Mouse (Mus musculus) CD4-positive, CD25-positive, alpha-beta regulatory T cell, adult 4 months (primary cell): Measurements from ENCODE around the gene Ina. TPM values are rescaled to one million over a fixed set of nuclear protein-coding genes. Genes with fewer than 3 reads are reported as not detected.
A peak's percentile ranks its signal among the peaks of the same experiment; 100 is the strongest.

Experiments used
- ATAC-seq: one replicate; pipeline ENCODE4 v1.8.0; 2017
- polyA plus RNA-seq, 2 experiments: library from polyadenylated mRNA; unstranded; fragments of 100-300 nt; shearing (Covaris generic); gene quantifications; one replicate each; pipeline ENCODE4 v1.2.1; 2017

Gene Ina
- polyA plus RNA-seq, 2 experiments from 2014 or later: not detected

DNA sequence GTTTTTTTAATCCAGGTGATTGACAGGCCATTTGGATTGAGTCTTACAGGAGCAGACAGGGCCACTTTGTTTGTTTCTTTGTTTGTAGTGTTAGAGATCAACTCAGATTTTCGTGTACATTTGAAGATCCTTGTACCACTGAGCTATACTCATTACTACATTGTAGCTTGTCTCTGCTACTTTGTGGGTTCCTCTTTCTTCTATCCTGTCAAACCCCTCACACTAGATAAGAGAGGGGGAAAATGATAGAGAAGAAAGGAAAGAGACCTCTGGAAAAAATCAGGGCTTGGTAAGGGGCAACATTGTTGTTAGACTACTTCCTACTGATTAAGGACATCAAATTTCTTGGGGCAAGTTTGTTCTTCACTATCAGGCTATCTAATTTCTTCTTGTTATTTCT lies 43.2 kb downstream of the Ina start:
- ATAC-seq: no peak

- ATAC-seq: no peak
Observed at GRCm38 (mm10) chr19:47065860-47066259, 51.4 kb downstream of the Ina start.

- ATAC-seq: peak; percentile 76
Observed at GRCm38 (mm10) chr19:47067096-47067882, 52.8 kb downstream of the Ina start, which contains the start of gene Taf5. Gene Taf5 (plus strand): TSS chr19:47067746.

- ATAC-seq: peak; percentile 92
Observed at GRCm38 (mm10) chr19:47067924-47068611, 53.6 kb downstream of the Ina start.

Other genes with a start within 250 kb of the Ina start
- 10 to 100 TPM; 38.0 to 42.2 TPM for gene Nt5c2, start 455 bp downstream of the Ina start, polyA plus RNA-seq
- gene Pcgf6, start 36.2 kb downstream of the Ina start, polyA plus RNA-seq: 1 to 10 TPM; 7.4 to 8.9 TPM
- gene Taf5, start 53.0 kb downstream of the Ina start, polyA plus RNA-seq: 1 to 10 TPM; 2.0 to 2.8 TPM
- gene Usmg5, start 75.9 kb downstream of the Ina start, polyA plus RNA-seq: 100 to 1,000 TPM; 175 to 307 TPM
- 1 to 10 TPM; 7.9 to 9.4 TPM for gene Pdcd11, start 76.1 kb downstream of the Ina start, polyA plus RNA-seq
- 10 to 100 TPM; 13.0 to 27.1 TPM for gene Calhm2, start 123.6 kb downstream of the Ina start, polyA plus RNA-seq
- gene Calhm1, start 129.6 kb downstream of the Ina start, polyA plus RNA-seq: not detected
- gene Calhm3, start 143.1 kb downstream of the Ina start, polyA plus RNA-seq: not detected
- gene Neurl1a, start 164.1 kb downstream of the Ina start, polyA plus RNA-seq: under 1 TPM; 0.20 to 0.47 TPM